Mouse (Mus musculus) heart, embryonic 16.5 days (tissue): ENCODE measurements at regions not wholly inside any gene's neighbourhood (a gene's known extent, or its start where the extent isn't known, plus 50 kb on each side); places are given as distances from the start of the nearest gene placed in this dataset.
A peak's percentile ranks its signal among the peaks of the same experiment; 100 is the strongest.
"Not testable (repeated sequence)": the region's sequence is repeated elsewhere in the genome, so short reads cannot be mapped to it uniquely, and the experiment has no call there.

Experiments used
- ATAC-seq: fragments of 200-750 bp; cut with Nextera tagmentation; replicated peaks from 2 replicates; pipeline ENCODE4 v1.8.0; 2017; ENCODE audit warnings: moderate number of reproducible peaks; ENCODE audit not compliant: insufficient read depth, low FRiP score; ENCODE audit errors: extremely low read depth
- H3K27ac ChIP-seq: fragments of 300-500 bp; sonication (generic); 2 replicates; pipeline ENCODE4 v1.5.1; 2014; ENCODE audit warnings: mild to moderate bottlenecking, low read length, control low read depth, moderate library complexity
- H3K27me3 ChIP-seq: fragments of 300-500 bp; sonication (generic); 2 replicates; pipeline ENCODE4 v1.6.1; 2014; ENCODE audit warnings: low read length, mixed read lengths; ENCODE audit not compliant: control insufficient read depth, insufficient read depth
- H3K36me3 ChIP-seq: fragments of 300-500 bp; sonication (generic); 2 replicates; pipeline ENCODE4 v1.6.1; 2014; ENCODE audit not compliant: control insufficient read depth, insufficient read depth
- H3K4me1 ChIP-seq: fragments of 300-500 bp; sonication (generic); 2 replicates; pipeline ENCODE4 v1.6.1; 2014; ENCODE audit warnings: low read length, mixed read lengths; ENCODE audit not compliant: control insufficient read depth, insufficient read depth
- H3K4me2 ChIP-seq: fragments of 300-500 bp; sonication (generic); 2 replicates; pipeline ENCODE4 v1.6.1; 2014; ENCODE audit warnings: low read depth, mild to moderate bottlenecking, control low read depth, low read length
- H3K4me3 ChIP-seq: fragments of 300-500 bp; sonication (generic); 2 replicates; pipeline ENCODE4 v1.5.1; 2014; ENCODE audit warnings: mild to moderate bottlenecking, control low read depth, low read length
- H3K9ac ChIP-seq: fragments of 300-500 bp; sonication (generic); 2 replicates; pipeline ENCODE4 v1.6.1; 2014; ENCODE audit warnings: low read length, control low read depth
- H3K9me3 ChIP-seq: fragments of 300-500 bp; sonication (generic); replicated peaks from 2 replicates; pipeline ENCODE4 v1.6.1; 2016; ENCODE audit warnings: low read length; ENCODE audit not compliant: control insufficient read depth
- WGBS: fragments of 180-500 bp; shearing (Covaris S2); extraction: QIAGEN DNeasy Blood & Tissue Kit; methylation state at CpG from one replicate; pipeline ENCODE4 v1.1.7; 2014; 5-methylcytosine and 5-hydroxymethylcytosine counted together

DNA sequence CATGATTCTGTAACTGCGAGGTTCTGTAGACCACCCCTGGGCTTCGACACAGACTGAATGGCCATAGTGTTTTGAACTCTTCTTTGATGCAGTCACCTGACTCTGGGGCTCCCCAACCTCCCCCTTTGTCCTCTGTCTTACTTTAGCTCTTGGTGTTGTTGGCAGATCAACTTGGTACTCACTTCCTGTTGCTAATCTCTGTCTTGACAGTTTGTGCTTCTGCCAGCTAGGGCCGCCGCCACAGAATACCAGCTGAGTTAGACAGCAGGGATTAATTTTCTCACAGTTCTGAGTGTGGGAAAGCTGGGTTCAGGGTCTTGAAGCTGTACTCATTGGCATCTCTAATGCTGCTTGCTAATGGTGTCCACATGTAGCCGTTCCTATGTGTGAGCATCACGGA is 125.6 kb downstream of the Gm11077 start:
- Histone ChIP-seq H3K27me3 (0 out of 2 replicates have a peak, but pooled peaks cover 2% of the 10 kb centered on the region), H3K9me3 (no peaks in the 10 kb centered on the region), H3K4me1 (peaks cover 8% of the 10 kb centered on the region), H3K36me3 (no peaks in the 10 kb centered on the region), H3K27ac (no peak overlapping the region), H3K4me2 (no peak overlapping the region), H3K9ac (no peak overlapping the region), H3K4me3 (no peak overlapping the region)
- WGBS, result 65% methylated on average over 6 of the region's 6 CpGs
- ATAC-seq, result no peak

DNA sequence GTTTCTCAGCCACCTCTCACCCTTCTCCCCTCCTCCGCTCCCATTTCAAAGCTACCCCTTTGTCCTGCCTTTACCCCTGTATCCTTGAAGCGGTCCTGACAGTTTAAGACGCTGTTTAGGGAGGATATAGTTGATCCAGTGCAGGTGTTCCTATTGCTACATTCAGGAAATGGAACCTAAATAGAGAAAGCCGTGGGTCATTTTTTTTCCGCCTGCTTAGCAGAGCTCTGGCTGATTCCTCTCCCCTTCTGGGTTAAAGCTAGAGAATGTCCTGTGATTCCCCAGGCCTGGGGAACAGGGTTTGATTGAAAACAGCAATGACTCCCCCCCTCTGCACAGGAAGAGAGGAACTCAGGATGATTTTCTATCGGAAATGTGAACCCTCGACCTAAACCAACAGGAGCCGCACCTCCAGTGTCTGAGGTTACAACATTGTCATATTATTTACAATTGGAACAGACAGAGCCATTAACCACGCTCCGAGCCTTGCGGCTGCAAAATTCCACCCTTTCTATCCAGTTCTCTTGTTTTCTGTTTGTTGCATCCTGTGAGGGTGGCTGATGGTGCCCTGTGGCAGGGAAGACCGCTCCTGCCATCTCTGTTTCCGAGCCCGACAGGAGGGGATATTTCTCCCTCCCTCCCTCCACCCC is 127.5 kb downstream of the Gm11077 start:
- peak overlapping the region; percentile 50 for H3K9ac ChIP-seq
- 21% methylated on average over 14 of the region's 14 CpGs for WGBS
- H3K4me1 ChIP-seq, result peaks cover 8% of the 10 kb centered on the region

DNA sequence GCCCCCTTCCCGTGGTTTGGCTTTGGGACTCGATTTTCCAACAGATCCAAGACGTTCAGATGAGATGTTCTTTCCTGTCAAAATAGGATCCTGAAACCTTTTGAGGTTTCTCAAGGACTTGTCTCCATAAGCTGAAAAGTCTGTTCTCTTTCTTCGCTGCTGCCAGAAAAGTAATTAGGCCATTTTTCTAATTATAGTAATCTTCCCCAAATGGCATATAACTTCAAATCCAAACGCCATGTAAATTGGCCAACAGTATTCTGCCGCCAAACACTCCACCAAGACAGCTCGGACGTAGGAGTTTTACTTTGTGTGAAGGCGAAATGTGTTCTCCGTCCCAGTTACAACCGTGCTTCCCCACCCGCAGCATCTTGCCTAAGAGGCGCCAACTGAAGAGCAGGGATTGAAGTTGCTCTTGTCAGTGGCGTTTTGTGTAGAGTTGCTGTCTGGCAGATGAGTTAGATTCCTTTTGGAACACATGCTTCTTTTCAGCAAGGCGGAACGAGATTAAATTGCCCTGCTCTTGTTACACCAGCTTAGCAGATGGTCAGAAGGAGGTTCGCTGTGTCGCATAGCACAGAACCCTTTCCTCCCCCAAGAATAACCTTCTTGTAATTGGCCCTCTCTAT is 128.1 kb downstream of the Gm11077 start:
- 0 out of 2 replicates have a peak, but pooled peaks cover 2% of the 10 kb centered on the region for H3K27me3 ChIP-seq
- H3K4me2 ChIP-seq, result peak overlapping the region; percentile 67
- H3K4me1 ChIP-seq, result peaks cover 8% of the 10 kb centered on the region
- WGBS, result 25% methylated on average over 18 of the region's 18 CpGs
- peak overlapping the region; percentile 50 for H3K9ac ChIP-seq
- peak overlapping the region; percentile 45 for H3K4me3 ChIP-seq
- H3K9me3 ChIP-seq, result no peaks in the 10 kb centered on the region
- H3K36me3 ChIP-seq, result no peaks in the 10 kb centered on the region
- no peak overlapping the region for H3K27ac ChIP-seq
- ATAC-seq, result no peak

More for the DNA sequence above, 127.5 kb downstream of the Gm11077 start:
- peak overlapping the region; percentile 45 for H3K4me3 ChIP-seq
- peak overlapping the region; percentile 16; the same call in 1 of the 2 replicates for H3K27ac ChIP-seq
- peak overlapping the region; percentile 67 for H3K4me2 ChIP-seq
- no peaks in the 10 kb centered on the region for H3K36me3 ChIP-seq
- 0 out of 2 replicates have a peak, but pooled peaks cover 2% of the 10 kb centered on the region for H3K27me3 ChIP-seq
- no peaks in the 10 kb centered on the region for H3K9me3 ChIP-seq
- ATAC-seq, result 0 out of 2 replicates have a peak, but pooled peaks have one; percentile 18

DNA sequence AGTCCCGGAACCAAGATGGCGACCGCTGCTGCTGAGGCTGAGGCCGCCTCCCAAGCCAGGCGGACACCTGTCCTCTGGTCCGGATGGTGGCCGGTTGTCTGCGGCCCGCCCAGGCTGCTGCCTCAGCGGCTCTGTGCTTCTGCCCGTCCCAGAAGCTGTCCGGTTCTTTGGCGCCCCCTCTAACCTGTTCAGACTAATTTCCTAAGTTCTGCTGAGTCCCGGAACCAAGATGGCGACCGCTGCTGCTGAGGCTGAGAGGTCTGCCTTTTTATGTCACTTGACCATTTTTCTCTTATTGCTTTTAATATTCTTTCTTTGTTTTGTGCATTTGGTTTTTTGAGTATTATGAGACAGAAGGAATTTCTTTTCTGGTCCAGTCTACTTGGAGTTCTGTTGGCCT is 140.4 kb downstream of the Gm11077 start:
- not testable (repeated sequence) for H3K4me2 ChIP-seq, H3K36me3 ChIP-seq, H3K27ac ChIP-seq, H3K4me1 ChIP-seq, H3K4me3 ChIP-seq, H3K27me3 ChIP-seq, H3K9ac ChIP-seq, ATAC-seq, H3K9me3 ChIP-seq
- WGBS, result 95% methylated on average over 9 of the region's 16 CpGs

DNA sequence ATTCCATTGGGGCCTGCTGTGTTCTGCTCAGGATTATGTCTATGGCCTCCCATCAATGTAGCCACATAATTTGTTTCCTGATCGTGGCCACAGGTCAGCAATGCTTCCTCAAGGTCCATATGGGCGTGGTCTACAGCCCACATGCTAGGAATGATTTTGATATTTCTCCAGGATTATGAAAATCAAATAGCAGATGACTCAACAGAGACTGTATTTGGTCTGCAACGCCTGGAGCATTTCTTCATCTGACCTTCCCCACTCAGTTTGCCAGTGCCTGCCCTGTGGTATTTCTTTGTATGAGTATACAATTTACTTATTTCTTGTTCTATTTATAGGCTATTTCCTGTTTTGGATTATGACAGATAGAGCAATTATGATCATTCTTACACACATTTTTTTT is 145.7 kb downstream of the Gm11077 start:
- Histone ChIP-seq H3K4me3 (no peak overlapping the region), H3K9ac (no peak overlapping the region), H3K27me3 (no peaks in the 10 kb centered on the region), H3K4me1 (no peaks in the 10 kb centered on the region), H3K9me3 (no peaks in the 10 kb centered on the region), H3K36me3 (no peaks in the 10 kb centered on the region), H3K27ac (no peak overlapping the region), H3K4me2 (no peak overlapping the region)
- 73% methylated on average over 3 of the region's 3 CpGs for WGBS
- ATAC-seq, result no peak

DNA sequence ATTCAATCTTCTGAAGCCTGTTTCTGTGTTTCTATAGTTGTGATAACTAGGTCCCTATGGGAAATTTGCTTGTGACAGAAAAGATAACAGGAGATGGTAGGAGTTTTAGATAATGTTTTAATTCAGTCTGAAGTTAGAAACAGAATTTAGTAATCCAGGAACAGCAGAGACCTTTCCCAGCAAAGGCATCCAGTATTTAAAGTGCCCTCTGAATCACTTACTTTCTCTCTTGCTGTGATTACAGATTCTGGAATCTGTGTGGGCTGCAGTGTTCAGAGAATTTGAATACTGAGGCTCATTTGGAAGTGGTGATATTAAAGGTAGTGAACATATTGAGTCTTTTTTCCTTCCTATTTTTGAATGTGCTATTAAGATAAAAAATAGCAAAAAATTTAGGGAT is 154.6 kb downstream of the Gm11077 start:
- no peaks in the 10 kb centered on the region for H3K9me3 ChIP-seq
- no peak overlapping the region for H3K27ac ChIP-seq
- H3K9ac ChIP-seq, result no peak overlapping the region
- H3K4me1 ChIP-seq, result no peaks in the 10 kb centered on the region
- H3K4me3 ChIP-seq, result no peak overlapping the region
- no peak overlapping the region for H3K4me2 ChIP-seq
- ATAC-seq, result no peak
- no peaks in the 10 kb centered on the region for H3K36me3 ChIP-seq
- H3K27me3 ChIP-seq, result no peaks in the 10 kb centered on the region

DNA sequence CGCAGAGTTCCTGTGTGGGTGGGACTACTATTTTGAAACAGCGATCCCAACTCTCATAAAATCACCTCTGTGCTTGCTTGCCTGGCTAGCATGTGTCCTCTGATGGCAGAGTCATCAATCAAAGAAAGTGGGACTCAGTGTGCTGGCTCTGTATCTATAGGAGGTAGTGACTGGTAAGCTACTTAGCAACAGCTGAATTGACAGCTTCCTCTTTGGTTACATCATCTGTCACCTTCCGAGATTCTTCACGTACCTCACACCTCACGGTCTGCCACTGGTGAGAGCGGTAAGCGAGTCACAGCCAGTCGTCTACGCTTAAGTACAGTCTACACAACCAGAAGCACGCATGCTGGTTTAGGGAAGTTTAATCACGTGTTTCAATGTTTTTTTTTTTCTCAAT is 159.5 kb downstream of the Gm11077 start:
- 17% methylated on average over 11 of the region's 11 CpGs for WGBS
- no peaks in the 10 kb centered on the region for H3K9me3 ChIP-seq
- no peaks in the 10 kb centered on the region for H3K27me3 ChIP-seq
- H3K36me3 ChIP-seq, result no peaks in the 10 kb centered on the region
- no peaks in the 10 kb centered on the region for H3K4me1 ChIP-seq
- H3K4me3 ChIP-seq, result no peak overlapping the region
- no peak overlapping the region for H3K27ac ChIP-seq
- H3K4me2 ChIP-seq, result peak overlapping the region; percentile 27; the same call in 1 of the 2 replicates
- H3K9ac ChIP-seq, result no peak overlapping the region
- ATAC-seq, result peak; percentile 28; the same call in 1 of the 2 replicates

DNA sequence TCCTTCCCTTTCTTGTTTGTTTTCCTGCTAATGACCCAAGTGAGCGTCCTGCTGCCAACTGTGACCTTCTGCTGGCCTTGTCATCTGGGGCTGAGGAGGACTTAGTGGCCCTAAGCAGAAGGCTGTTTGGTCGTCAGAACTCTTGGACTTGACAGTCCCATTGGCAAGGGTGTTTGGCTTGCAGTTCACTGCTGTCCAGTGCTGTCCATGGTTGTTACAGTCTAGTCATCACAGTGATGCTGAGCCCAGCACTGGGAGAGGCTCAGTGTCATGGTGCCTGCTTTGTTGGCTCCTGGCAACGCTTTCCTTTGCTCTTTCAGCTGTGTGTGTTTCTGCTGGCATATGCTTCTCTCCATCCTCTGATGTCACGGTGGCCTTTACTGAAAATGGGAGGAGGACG is 161.0 kb downstream of the Gm11077 start:
- H3K9ac ChIP-seq, result no peak overlapping the region
- no peak for ATAC-seq
- H3K9me3 ChIP-seq, result no peaks in the 10 kb centered on the region
- no peak overlapping the region for H3K4me2 ChIP-seq
- H3K27me3 ChIP-seq, result no peaks in the 10 kb centered on the region
- H3K27ac ChIP-seq, result no peak overlapping the region
- 72% methylated on average over 5 of the region's 5 CpGs for WGBS
- H3K4me3 ChIP-seq, result no peak overlapping the region
- H3K36me3 ChIP-seq, result no peaks in the 10 kb centered on the region
- H3K4me1 ChIP-seq, result no peaks in the 10 kb centered on the region

DNA sequence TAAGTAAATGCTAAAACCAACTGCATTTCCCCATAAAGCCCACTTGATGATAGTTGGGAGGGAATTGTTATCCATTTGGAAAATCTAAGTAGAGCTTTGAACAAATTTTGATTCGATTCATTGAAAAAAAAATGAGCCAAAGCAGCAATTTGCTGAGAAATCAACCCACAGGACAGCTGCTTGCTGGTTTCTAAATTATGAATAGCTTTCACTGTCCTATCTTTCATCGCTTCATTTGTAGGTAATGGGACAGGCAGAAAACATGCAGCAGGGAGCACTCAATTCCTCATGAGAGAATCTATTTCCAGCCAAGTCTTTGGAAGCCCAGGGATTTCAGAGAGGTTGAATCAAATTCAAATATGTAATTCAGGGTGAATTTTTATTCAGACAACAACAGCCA is 161.5 kb downstream of the Gm11077 start:
- no peak overlapping the region for H3K27ac ChIP-seq
- H3K36me3 ChIP-seq, result no peaks in the 10 kb centered on the region
- no peak overlapping the region for H3K4me3 ChIP-seq
- H3K27me3 ChIP-seq, result no peaks in the 10 kb centered on the region
- no peak overlapping the region for H3K9ac ChIP-seq
- H3K4me1 ChIP-seq, result no peaks in the 10 kb centered on the region
- H3K4me2 ChIP-seq, result no peak overlapping the region
- no peak for ATAC-seq
- 75% methylated on average over 2 of the region's 2 CpGs for WGBS
- H3K9me3 ChIP-seq, result no peaks in the 10 kb centered on the region
